Mouse (Mus musculus) lung, postnatal 0 days (tissue): ENCODE measurements around the gene M1ap. TPM values are rescaled to one million over a fixed set of nuclear protein-coding genes. Genes with fewer than 3 reads are reported as not detected.

ENCODE experiments used
- ATAC-seq: fragments of 200-750 bp; cut with Nextera tagmentation; 2 replicates; pipeline ENCODE4 v1.8.0; 2017; ENCODE audit warnings: moderate library complexity
- DNase-seq: peaks from one replicate; pipeline ENCODE4 v3.0.0-alpha.2; 2016; ENCODE audit warnings: low spot score
- H3K27ac ChIP-seq: fragments of 300-500 bp; sonication (generic); 2 replicates; pipeline ENCODE4 v1.5.1; 2014; ENCODE audit warnings: antibody characterized with exemption, mild to moderate bottlenecking, low read length, mixed read lengths
- H3K27me3 ChIP-seq: fragments of 300-500 bp; sonication (generic); replicated peaks from 2 replicates; pipeline ENCODE4 v1.6.1; 2014; ENCODE audit warnings: low read length, mixed read lengths; ENCODE audit not compliant: insufficient read depth
- H3K36me3 ChIP-seq: fragments of 300-500 bp; sonication (generic); 2 replicates; pipeline ENCODE4 v1.6.1; 2014; ENCODE audit warnings: low read length, mixed read lengths; ENCODE audit not compliant: insufficient read depth
- H3K4me1 ChIP-seq: fragments of 300-500 bp; sonication (generic); 2 replicates; pipeline ENCODE4 v1.6.1; 2014; ENCODE audit warnings: antibody characterized with exemption, low read depth, low read length, mixed read lengths; ENCODE audit not compliant: insufficient read depth
- H3K4me2 ChIP-seq: fragments of 300-500 bp; sonication (generic); replicated peaks from 2 replicates; pipeline ENCODE4 v1.6.1; 2014; ENCODE audit warnings: low read depth, mild to moderate bottlenecking, low read length, moderate library complexity, mixed read lengths
- H3K4me3 ChIP-seq: fragments of 300-500 bp; sonication (generic); 2 replicates; pipeline ENCODE4 v1.5.1; 2014; ENCODE audit warnings: low read depth, low read length
- H3K9ac ChIP-seq: fragments of 300-500 bp; sonication (generic); replicated peaks from 2 replicates; pipeline ENCODE4 v1.6.1; 2014; ENCODE audit warnings: low read depth, mild to moderate bottlenecking
- H3K9me3 ChIP-seq: fragments of 300-500 bp; sonication (generic); 2 replicates; pipeline ENCODE4 v1.6.1; 2016; ENCODE audit warnings: low read length, mixed read lengths
- CTCF ChIP-seq: IDR thresholded peaks from 2 replicates; pipeline ENCODE4 v1.5.1; 2016; ENCODE audit warnings: antibody characterized with exemption, mild to moderate bottlenecking
- EP300 ChIP-seq: IDR thresholded peaks from 2 replicates; pipeline ENCODE4 v1.6.1; 2016; ENCODE audit warnings: antibody characterized with exemption, mild to moderate bottlenecking, control low read depth
- WGBS: fragments of 180-500 bp; shearing (Covaris S2); extraction: QIAGEN DNeasy Blood & Tissue Kit; methylation state at CpG from one replicate; pipeline ENCODE4 v1.1.7; 2014; 5-methylcytosine and 5-hydroxymethylcytosine counted together
- microRNA-seq: library from miRNA; unstranded; fragments of <30 nt; microRNA quantifications from one replicate; pipeline ENCODE4, GENCODE M21; 2016
- polyA plus RNA-seq: library from polyadenylated mRNA; unstranded; fragments of >200 nt; fragmentation: Nextera tagmentation; extraction: Ambion mirVana; gene quantifications from 2 replicates; pipeline ENCODE4 v1.2.1, GENCODE M21; 2015

The M1ap gene
- polyA plus RNA-seq, 1 experiment from 2014 or later, result 1.8 TPM

GRCm38 (mm10) chr6:83070311-83071219 is 123.9 kb downstream of the M1ap start:
- Histone ChIP-seq H3K36me3 (no peaks in the 10 kb centered on the region), H3K4me2 (no peak overlapping the region), H3K9ac (no peak overlapping the region), H3K27me3 (peaks cover 67% of the 10 kb centered on the region), H3K9me3 (no peaks in the 10 kb centered on the region), H3K4me1 (peaks cover 3% of the 10 kb centered on the region; the same call in 1 of the 2 replicates), H3K4me3 (peak overlapping the region; percentile 8; the same call in 1 of the 2 replicates), H3K27ac (no peak overlapping the region)
- DNase-seq (no peak), ATAC-seq (no peak)
- WGBS, result 1% methylated on average over 45 of the region's 58 CpGs
- no peak for TF ChIP-seq CTCF

DNA sequence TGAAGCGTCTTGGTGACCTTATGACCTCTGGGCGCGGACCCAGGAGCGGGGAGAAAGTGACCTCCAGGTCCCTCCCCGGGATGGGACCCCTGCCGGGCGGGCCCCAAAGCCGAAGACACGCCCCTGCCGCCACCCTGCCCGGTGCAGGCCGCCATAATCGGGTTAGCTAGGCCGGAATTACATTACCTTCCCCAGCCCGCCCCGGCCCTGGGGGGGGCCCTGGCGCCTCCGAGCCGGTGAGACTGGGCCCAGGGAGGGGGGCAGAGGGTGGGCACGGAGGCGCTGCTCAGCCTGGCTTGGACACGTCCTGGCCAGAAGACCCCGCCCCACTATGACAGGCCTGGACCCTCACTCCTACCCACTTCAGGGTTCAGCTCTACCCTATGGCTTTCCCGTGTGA is 124.5 kb downstream of the M1ap start:
- no peak for DNase-seq
- peaks cover 3% of the 10 kb centered on the region; the same call in 1 of the 2 replicates for H3K4me1 ChIP-seq
- no peak overlapping the region for H3K4me3 ChIP-seq
- no peak overlapping the region for H3K27ac ChIP-seq
- no peak for TF ChIP-seq EP300
- TF ChIP-seq CTCF, result no peak
- no peaks in the 10 kb centered on the region for H3K9me3 ChIP-seq
- no peak overlapping the region for H3K4me2 ChIP-seq
- WGBS, result 3% methylated on average over 22 of the region's 24 CpGs
- H3K36me3 ChIP-seq, result no peaks in the 10 kb centered on the region
- no peak overlapping the region for H3K9ac ChIP-seq
- peaks cover 62% of the 10 kb centered on the region for H3K27me3 ChIP-seq
- ATAC-seq, result no peak

- ATAC-seq (no peak), DNase-seq (peak; percentile 33)
These were observed 128.3 kb downstream of the M1ap start for GRCm38 (mm10) chr6:83074979-83075378.

DNA sequence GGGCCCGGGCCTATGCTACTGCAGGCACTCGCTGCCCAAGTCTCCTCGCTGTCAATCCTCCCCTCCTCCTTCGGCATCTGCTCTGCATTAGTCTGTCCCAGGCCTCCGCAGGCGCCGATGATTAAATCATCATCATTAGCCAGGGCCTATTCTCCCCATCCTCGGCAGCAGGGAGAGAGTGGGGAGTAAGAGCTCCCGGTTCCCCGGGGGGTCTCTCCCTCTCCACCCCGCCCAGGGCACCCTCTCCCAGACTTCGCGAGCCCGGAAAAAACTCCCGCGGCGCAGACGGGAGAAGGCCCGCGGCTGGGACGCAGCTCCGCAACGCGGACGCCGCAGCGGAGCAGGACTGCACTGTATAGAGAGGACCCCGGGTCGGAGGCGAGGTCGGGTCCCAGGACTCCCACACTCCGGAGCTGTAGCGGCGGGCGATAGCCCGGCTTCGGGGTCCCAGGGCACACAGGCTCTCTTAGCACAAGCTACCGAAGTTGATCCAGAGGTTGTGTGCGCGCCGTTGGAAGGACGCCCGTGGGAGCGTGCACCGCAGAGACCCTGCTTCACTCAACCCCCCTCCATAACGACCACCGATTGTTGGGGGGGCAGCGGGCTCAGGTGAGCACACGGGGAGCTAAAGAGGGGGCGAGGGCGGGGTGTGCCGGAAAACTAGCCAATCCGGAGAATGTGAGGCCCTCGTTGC is 131.1 kb downstream of the M1ap start, which contains the start of gene Pcgf1:
Gene Pcgf1 (plus strand): TSS at position 240 of the 694 bp plus-strand sequence.
- Histone ChIP-seq H3K4me2 (peak within 1 kb of the TSS; percentile 98), H3K36me3 (no peaks in the 10 kb centered on the region), H3K9ac (peak within 1 kb of the TSS; percentile 70), H3K4me1 (no peaks in the 10 kb centered on the region), H3K27ac (peak within 1 kb of the TSS; percentile 65; the same call in 1 of the 2 replicates), H3K27me3 (peaks cover under 1% of the 10 kb centered on the region; the same call in 1 of the 2 replicates), H3K4me3 (peak within 1 kb of the TSS; percentile 74), H3K9me3 (no peaks in the 10 kb centered on the region)
- ATAC-seq (peak; percentile 40), DNase-seq (no peak)
- WGBS, result under 1% methylated on average over 54 of the region's 54 CpGs
- no peak for TF ChIP-seq CTCF
- TF ChIP-seq EP300, result no peak

More at GRCm38 (mm10) chr6:83074979-83075378, 128.3 kb downstream of the M1ap start:
- H3K36me3 ChIP-seq, result no peaks in the 10 kb centered on the region
- no peak overlapping the region for H3K4me3 ChIP-seq
- H3K9ac ChIP-seq, result no peak overlapping the region
- TF ChIP-seq CTCF (peak; percentile 34), EP300 (no peak)
- WGBS, result 9% methylated on average over 2 of the region's 2 CpGs
- H3K4me1 ChIP-seq, result no peaks in the 10 kb centered on the region
- H3K27me3 ChIP-seq, result peaks cover 28% of the 10 kb centered on the region
- no peaks in the 10 kb centered on the region for H3K9me3 ChIP-seq
- H3K27ac ChIP-seq, result no peak overlapping the region
- no peak overlapping the region for H3K4me2 ChIP-seq

DNA sequence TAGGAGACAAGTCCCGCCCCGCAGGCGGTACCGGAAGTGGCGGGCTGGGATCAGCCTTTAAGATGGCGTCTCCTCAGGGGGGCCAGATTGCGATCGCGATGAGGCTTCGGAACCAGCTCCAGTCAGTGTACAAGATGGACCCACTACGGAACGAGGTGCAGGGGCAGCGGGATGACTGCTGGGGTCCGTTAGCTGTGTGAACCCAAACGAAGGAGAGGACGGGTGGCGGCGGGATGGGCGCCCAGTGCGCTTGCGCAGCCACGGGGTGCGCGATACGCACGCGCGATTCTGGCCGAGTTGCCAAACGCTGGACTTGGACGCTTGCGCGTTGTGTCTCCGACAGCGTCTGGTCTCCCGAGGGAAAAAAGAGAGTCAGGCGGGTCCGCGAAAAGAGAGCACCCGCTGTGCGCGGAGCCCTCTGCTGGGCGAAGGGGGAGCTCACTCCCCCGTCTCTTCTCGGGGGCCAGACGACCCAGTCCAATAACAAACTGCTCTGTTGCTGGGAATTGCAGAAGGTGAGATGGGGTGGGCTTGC is 131.7 kb downstream of the M1ap start:
- Histone ChIP-seq H3K4me3 (peak overlapping the region; percentile 74), H3K9ac (peak overlapping the region; percentile 70), H3K9me3 (no peaks in the 10 kb centered on the region), H3K27me3 (0 out of 2 replicates have a peak, but pooled peaks cover under 1% of the 10 kb centered on the region), H3K4me1 (no peaks in the 10 kb centered on the region), H3K36me3 (no peaks in the 10 kb centered on the region), H3K27ac (peak overlapping the region; percentile 65; the same call in 1 of the 2 replicates), H3K4me2 (peak overlapping the region; percentile 98)
- peak; percentile 97 for DNase-seq
- peak; percentile 97 for ATAC-seq
- WGBS, result under 1% methylated on average over 46 of the region's 46 CpGs
- TF ChIP-seq EP300 (no peak), CTCF (peak; percentile 79)

Small RNA genes within 50 kb of the gene (microRNA-seq; reads per million reads assigned to microRNA genes)
- gene Mir7040, result not detected

Other genes starting within 250 kb of the M1ap start
- gene Pole4, start 241.5 kb upstream of the M1ap start, polyA plus RNA-seq, result 57.4 and 60.4 TPM in 2 replicates
- gene Hk2, start 172.4 kb upstream of the M1ap start, polyA plus RNA-seq, result 4.8 and 5.4 TPM in 2 replicates
- 8.8 and 14.3 TPM in 2 replicates for gene Sema4f, start 7.1 kb upstream of the M1ap start, polyA plus RNA-seq
- 22.8 and 23.3 TPM in 2 replicates for gene Dok1, start 86.6 kb downstream of the M1ap start, polyA plus RNA-seq
- 10.1 and 11.4 TPM in 2 replicates for gene Loxl3, start 87.3 kb downstream of the M1ap start, polyA plus RNA-seq
- 201 and 205 TPM in 2 replicates for gene Aup1, start 107.6 kb downstream of the M1ap start, polyA plus RNA-seq
- gene Htra2, start 108.4 kb downstream of the M1ap start, polyA plus RNA-seq, result 50.5 and 55.5 TPM in 2 replicates
- 1.9 and 2.4 TPM in 2 replicates for gene Dqx1, start 110.9 kb downstream of the M1ap start, polyA plus RNA-seq
- not detected in 2 replicates for gene Tlx2, start 123.4 kb downstream of the M1ap start, polyA plus RNA-seq
- 24.3 and 26.0 TPM in 2 replicates for gene Pcgf1, start 131.0 kb downstream of the M1ap start, polyA plus RNA-seq
- 1.9 and 3.4 TPM in 2 replicates for gene Lbx2, start 139.5 kb downstream of the M1ap start, polyA plus RNA-seq
- 1.2 and 1.5 TPM in 2 replicates for gene Ccdc142, start 154.7 kb downstream of the M1ap start, polyA plus RNA-seq
- 1.9 TPM in 2 replicates for gene Gm42688, start 154.7 kb downstream of the M1ap start, polyA plus RNA-seq
- gene Mrpl53, start 162.1 kb downstream of the M1ap start, polyA plus RNA-seq, result 127 and 128 TPM in 2 replicates
- 21.6 and 23.5 TPM in 2 replicates for gene Mogs, start 168.6 kb downstream of the M1ap start, polyA plus RNA-seq
- 57.9 and 62.4 TPM in 2 replicates for gene Wbp1, start 174.7 kb downstream of the M1ap start, polyA plus RNA-seq
- 14.5 and 18.1 TPM in 2 replicates for gene Ino80b, start 178.5 kb downstream of the M1ap start, polyA plus RNA-seq
- 51.2 and 63.8 TPM in 2 replicates for gene Rtkn, start 188.6 kb downstream of the M1ap start, polyA plus RNA-seq
- 3.1 and 3.3 TPM in 2 replicates for gene Wdr54, start 209.5 kb downstream of the M1ap start, polyA plus RNA-seq
- 6.1 and 9.8 TPM in 2 replicates for gene 1700003E16Rik, start 209.5 kb downstream of the M1ap start, polyA plus RNA-seq
- gene Dctn1, start 219.0 kb downstream of the M1ap start, polyA plus RNA-seq, result 55.3 and 63.7 TPM in 2 replicates